Mouse (Mus musculus): Measurements from ENCODE around the gene Slit1.

Gene Slit1

GRCm38 (mm10) chr19:41688251-41688650, 55.2 kb downstream of the Slit1 start:
- DNase-seq (ENCODE audit: low spot score in 2 of 2), result no peak

GRCm38 (mm10) chr19:41687836-41688235, 55.6 kb downstream of the Slit1 start:
- DNase-seq (ENCODE audit: low spot score in 2 of 2), result no peak

- no peak for DNase-seq (ENCODE audit: low spot score in 2 of 2)
Measured at GRCm38 (mm10) chr19:41686194-41686593, 57.3 kb downstream of the Slit1 start.

- no peak for DNase-seq (ENCODE audit: low spot score in 2 of 2)
Measured at GRCm38 (mm10) chr19:41685453-41686086, 57.9 kb downstream of the Slit1 start.

DNA sequence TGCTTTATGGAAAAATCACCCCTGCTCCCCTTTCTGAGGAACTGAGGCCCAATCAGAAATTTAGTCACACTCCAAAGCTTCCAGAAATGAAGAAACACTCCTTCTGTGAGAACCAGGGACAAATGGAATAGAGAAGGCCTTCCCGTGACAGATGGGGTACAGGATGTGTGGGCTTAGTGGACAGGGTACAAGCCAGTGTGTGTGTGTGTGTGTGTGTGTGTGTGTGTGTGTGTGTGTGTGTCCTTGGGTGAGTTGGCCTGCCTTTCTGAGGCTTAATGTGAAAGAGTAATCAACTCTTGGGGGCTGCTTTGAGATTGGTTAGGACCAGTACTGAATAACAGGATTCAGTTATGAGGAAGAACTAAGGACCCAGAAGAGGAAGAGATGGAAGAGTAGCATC, 58.6 kb downstream of the Slit1 start:
- no peak for DNase-seq (ENCODE audit: low spot score in 2 of 2)

- no peak for DNase-seq (ENCODE audit: low spot score in 2 of 2)
Measured at GRCm38 (mm10) chr19:41683951-41684350, 59.5 kb downstream of the Slit1 start.

- DNase-seq (ENCODE audit: low spot score in 2 of 2), result no peak
Measured at GRCm38 (mm10) chr19:41680267-41680666, 63.2 kb downstream of the Slit1 start.

DNA sequence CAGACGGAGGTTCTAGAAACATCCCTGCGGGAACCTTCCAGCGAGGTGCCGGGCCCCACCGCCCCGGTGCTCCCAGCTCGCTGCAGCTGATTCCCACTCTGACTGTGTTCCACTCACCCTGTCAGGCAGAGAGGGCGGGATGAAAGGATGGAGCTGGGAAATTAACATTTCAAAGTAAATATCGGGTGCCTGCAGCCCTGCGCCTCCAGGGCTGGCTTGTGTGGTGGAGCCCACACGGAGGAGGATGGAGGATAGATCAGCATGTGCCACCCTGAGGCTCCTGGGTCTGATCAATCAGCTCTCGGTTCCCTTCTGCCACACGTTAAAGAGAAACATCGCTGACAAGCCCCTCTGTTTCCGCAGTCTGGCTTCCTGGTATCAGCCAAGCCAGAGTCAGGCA, 64.4 kb downstream of the Slit1 start:
- no peak for DNase-seq (ENCODE audit: low spot score in 2 of 2)

DNA sequence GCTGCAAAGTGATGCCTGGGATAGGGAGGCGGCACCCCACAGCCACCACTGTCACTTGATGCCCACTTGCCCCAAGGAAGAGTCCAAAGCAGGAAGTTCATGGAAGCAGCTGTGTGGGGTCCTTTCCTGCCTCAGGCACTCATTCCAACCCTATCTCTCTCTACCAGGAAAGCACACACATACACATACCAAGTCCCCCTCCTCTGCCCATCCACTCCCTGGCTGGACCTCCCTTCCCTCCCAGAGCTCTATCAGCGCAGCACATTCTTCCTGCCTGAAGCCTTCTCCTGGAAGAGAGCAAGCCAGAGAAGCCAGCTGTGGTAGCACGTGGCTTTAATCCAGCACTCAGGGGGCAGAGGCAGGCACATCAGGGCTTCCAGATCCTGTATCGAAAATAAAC, 65.9 kb downstream of the Slit1 start:
- DNase-seq (ENCODE audit: low spot score in 2 of 2), result no peak

- no peak for DNase-seq (ENCODE audit: low spot score in 2 of 2)
Measured at GRCm38 (mm10) chr19:41675583-41675982, 67.9 kb downstream of the Slit1 start.

DNA sequence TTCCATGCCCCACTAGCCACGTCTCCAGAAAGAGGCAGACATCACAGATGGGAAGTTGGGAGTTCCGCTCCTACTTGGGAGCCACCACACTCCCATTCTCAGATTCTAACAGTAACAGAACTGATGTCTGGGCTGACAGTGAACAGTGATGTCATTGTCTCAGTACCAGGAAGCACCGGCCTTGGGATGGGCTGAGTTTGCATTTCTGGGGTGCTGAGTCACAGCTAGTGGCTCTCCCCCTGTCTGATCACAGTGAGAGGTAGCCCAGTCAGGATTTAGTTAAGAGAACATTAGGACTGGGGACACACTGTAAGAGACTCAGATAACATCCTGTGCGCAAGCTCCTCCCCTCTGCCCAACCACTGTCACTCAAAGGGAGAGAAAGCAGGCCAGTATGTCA, 69.1 kb downstream of the Slit1 start:
- no peak for DNase-seq (ENCODE audit: low spot score in 2 of 2)

DNA sequence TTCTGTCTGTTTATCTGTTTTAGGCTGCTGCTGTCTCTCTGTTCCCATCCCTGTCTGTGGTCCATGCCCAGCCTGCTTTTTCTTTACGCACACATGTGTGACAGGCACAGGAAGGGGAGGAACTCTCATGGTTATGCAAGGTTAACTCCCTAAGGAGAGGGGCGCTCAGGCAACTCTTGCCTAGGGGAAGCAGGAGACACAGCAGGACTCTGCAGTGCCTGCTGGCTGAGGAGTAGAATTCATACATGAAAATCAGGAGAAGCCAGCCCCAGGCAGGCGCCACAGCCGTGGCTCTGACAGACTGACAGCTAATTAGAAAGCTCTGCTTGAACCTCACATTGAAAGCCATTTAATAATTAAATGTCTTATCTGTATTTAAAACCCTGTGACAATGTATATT, 70.6 kb downstream of the Slit1 start:
- DNase-seq (ENCODE audit: low spot score in 2 of 2), result no peak

DNA sequence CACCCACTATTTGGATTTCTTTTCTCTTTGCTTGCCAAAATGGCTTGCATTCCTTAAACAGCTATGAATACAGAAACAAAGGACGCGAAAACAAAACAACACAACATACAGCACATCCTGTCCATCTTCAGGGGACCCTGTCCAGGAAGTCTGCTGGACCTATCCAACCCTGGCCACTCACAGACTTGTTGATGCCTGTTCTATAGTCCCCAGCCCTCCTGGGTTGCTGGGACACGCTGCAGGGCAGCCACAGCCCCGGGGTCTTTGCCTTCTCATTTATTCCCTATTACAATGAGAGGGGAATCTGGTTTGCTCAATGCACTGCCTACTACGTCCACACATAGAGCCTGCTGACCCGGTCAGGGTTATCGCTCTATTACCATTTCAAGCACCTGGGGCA, 72.5 kb downstream of the Slit1 start:
- no peak for DNase-seq (ENCODE audit: low spot score in 2 of 2)

- DNase-seq (ENCODE audit: low spot score in 2 of 2), result no peak
Measured at GRCm38 (mm10) chr19:41670473-41670872, 73.0 kb downstream of the Slit1 start.

GRCm38 (mm10) chr19:41669747-41670342, 73.6 kb downstream of the Slit1 start:
- DNase-seq (ENCODE audit: low spot score in 2 of 2), result no peak

DNA sequence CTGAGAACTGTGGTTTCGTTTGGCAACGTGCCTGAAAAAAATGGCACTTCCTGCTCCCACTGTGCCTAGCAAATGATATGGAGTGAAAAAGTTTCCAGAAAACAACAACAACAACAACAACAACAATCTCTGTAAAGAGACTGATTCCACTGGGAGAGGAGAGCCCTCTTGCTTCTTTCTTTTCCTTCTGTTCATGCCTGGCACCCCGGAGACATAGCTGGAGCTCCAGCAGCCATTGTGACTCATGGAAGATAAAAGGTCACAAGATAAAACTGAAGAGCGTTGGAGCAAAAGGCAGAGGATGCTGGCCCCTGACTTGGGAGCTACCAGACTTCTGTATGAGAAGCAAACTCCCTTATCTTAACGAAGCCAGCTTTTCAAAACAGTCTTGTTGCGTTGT, 75.9 kb downstream of the Slit1 start:
- DNase-seq (ENCODE audit: low spot score in 2 of 2), result no peak

- no peak for DNase-seq (ENCODE audit: low spot score in 2 of 2)
Measured at GRCm38 (mm10) chr19:41665941-41666340, 77.5 kb downstream of the Slit1 start.

DNA sequence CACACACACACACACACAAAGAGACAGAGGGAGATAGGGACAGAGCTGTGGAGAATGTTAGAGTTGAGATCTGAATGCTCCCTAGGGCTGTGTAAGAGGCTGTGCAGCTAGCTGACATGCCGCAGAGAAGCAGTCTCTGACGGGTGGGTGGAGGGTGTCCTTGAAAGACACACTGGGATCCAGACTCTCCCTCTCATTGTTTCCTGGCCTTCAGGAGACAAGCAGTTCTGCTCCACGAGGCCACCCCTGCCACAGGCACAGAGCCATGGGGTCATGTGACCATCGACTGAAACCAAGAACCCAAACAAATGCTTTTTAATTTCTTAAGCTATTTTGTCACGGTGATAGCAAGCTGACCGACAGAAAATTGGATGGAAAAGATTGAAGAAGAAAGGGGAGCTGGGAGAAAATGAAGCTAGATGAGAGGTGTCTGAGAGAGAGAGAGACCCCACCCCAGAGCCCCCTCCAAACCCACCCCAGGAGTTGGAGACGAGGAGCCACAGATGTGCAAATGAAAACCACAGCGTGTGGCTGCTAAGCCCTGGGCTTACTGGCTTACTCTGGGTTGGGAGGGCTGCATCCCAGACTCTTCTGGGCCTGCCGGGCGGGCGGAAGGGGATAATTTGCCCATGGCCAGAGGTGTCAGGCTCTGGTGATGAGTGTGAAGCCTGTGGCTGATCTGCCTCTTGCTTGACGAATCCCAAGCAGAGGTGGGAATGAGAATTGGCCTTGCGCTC, 79.8 kb downstream of the Slit1 start:
- DNase-seq (ENCODE audit: low spot score in 2 of 2), result no peak

DNA sequence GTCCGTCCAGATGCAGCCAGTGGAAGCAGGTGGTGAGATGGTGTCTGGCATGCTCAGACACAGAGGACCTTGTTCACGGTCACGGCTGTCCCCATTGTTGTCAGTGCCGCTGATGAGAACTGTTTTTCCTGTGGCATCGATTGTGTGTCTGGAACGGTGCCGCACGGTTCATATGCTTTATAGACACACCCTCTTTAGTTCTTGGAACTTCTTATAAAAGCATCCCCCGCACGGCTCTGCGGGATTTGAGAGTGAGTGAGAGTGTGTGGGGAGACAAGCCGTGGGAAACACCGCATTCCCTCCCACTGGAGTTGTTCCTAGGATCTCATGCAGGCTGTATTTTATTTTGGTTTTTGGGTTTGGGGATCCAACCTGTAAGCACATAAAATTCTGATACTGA, 82.0 kb downstream of the Slit1 start:
- no peak for DNase-seq (ENCODE audit: low spot score in 2 of 2)

DNA sequence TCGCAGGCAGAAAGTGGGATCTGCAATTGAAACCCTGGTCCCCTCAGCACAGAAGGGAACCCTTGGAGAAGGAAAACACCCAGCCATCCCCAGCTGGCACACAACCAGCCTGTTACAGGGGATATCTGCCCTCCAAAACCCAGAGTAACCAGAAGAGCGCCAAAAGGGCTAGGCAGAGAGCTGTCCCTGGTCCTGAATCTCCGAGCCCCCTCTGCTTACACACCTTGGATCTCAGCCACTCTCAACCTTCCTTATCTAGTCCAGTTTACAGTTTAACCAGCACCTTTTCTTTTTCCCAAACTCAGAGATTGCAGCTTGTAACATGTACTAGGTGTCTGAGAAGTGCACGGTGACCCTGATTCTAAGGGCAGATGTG, 82.5 kb downstream of the Slit1 start:
- DNase-seq (ENCODE audit: low spot score in 2 of 2), result peak in 1 of 2 experiments; percentile 39

DNA sequence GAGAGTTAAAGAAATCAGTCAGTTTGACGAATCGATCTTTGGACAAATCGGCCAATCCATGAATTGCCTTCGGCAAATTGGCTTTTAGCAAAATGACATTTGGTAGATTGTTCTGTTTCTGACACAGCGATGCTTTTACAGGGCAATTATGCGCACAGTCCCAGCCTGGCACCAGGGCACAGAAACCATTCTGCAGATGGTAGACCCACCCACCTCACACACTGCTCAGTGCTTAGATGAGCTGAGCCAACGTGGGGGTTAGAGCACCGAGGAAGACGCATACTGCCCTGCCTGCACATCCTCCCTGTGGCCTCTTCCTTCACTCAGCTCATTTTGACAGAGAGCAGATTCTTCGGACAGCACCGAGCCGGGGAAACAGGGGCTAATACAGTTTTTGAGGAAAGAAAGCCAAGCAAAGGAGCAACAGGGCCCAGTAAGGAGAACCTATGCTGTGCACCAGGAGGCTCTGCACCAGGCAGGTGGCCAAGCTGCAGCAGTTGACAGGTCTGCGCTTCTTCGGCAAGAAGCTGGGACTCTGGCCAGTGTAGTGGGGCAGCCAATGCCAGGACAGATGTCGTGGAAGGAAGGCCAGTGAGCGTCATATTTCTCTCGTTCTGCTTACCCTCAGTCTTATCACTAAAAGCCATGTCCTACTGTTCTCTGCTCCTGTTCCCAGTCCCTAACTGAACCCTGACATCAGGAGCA, 83.0 kb downstream of the Slit1 start:
- DNase-seq (ENCODE audit: low spot score in 2 of 2), result no peak

DNA sequence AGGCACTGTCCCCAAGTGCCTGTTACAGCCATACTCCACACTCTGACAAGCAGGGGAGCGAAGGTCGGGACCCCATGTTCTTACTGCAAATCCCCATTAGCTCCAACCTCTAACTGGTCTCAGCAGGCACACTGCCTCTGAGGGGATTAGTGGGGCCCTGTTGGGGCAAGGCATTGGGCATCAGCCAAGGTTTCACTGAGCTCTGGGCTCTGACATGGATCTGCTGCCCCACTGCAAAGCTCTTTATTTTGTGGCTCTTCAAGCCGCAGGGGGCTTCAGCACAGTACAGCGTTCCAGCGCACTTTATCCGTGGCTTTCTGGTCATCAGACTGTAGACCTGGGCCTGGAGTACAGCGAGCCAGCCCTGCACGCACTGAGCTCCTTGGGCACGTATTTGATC, 86.0 kb downstream of the Slit1 start:
- DNase-seq (ENCODE audit: low spot score in 2 of 2), result no peak

DNA sequence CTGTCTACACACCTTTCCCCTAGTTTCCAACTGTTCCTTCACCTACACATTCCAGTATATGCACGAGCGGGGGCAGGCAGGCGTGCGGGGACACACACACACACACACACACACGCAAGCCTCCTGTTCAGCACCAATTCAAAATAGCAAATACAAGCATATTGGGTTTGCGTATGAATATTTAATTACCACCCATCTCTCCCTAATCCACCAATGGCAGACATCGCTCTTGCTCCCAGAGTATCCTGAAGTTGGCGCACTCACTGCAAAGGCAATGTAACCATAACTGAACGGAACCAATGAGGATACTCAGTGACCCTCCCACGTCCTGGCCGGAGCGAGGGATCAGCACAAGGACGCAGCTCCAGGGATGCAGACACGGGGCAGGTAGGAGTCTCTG, 86.8 kb downstream of the Slit1 start:
- no peak for DNase-seq (ENCODE audit: low spot score in 2 of 2)
